Mouse (Mus musculus) fat pad, adult 2 months (tissue): Measurements from ENCODE around the gene Nr1d1.

Source experiments
- DNase-seq: peaks from one replicate; pipeline ENCODE4 v3.0.0-alpha.2; 2011; ENCODE audit warnings: low read depth, low spot score; ENCODE audit errors: extremely low read depth

The Nr1d1 gene

DNA sequence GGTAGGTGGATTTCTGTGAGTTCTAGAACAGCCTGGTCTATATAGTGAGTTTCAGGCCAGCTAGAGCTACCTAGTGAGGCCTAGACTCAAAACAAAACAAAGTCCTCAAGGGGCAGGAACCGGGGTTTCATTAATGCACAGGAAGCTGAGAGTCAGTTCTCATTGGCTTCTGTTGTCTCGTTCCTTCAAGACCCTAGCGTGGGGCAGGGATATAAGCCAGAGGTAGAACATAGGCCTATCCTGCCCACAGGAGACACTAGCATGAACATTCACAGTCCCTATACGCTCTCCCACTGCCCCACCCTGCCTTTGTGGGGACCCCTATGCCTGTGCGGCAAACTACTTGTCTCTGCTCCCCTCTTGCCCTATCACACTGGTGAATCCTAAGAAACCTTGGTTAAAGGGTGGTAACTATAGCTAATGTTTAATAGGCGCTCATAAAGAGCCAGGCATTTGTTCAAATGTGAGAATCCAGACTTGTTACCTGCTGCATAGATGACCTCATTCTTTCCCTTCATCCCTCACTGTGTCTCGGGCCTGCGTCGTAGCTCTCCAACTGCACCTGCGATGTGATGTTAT is 22.5 kb downstream of the Nr1d1 start:
- no peak for DNase-seq

- DNase-seq, result no peak
Measured at GRCm38 (mm10) chr11:98751221-98751782, 23.8 kb downstream of the Nr1d1 start.

DNA sequence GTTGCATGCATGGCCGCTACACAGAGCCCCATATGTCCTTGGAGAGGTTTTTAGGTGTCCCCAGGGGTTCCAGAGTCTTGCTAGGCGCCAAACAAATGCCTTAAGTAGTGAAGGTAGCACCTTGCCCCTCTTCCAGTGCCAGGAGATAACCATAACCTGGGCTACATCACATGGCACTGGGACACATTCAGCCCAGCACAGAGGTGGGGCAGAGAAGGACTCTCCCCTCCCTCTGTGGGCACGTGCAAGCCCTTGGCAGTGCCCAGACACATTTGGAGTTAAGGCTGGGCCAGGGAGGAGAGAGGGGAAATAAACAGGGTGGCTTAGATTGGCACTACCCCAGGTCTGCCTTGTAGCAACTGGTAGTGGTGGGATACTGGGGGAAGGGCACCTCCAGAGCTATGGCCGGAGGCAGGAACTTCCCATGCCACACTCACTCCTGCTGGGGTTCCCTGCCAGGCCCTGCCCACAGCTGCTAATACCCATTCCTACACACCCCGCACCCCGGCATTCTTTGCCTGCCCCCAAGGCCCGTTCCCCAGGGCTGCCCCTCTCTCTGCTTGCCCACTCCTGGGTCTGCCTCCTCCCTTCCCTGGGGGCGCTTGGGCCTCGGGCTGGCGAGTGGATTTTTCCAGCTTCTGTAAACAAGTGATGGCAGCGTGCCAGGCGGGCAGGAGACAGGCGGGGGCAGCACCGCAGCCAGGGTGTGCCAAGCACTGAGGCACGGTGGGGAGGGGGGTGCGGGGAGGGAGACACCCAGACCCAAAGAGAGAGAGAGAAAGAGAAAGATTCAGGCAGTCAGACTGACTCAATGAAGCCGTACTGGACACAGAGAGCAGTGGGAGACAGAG is 24.6 kb downstream of the Nr1d1 start:
- DNase-seq, result peak; percentile 82

- DNase-seq, result no peak
Measured at GRCm38 (mm10) chr11:98749716-98750115, 25.4 kb downstream of the Nr1d1 start.

DNA sequence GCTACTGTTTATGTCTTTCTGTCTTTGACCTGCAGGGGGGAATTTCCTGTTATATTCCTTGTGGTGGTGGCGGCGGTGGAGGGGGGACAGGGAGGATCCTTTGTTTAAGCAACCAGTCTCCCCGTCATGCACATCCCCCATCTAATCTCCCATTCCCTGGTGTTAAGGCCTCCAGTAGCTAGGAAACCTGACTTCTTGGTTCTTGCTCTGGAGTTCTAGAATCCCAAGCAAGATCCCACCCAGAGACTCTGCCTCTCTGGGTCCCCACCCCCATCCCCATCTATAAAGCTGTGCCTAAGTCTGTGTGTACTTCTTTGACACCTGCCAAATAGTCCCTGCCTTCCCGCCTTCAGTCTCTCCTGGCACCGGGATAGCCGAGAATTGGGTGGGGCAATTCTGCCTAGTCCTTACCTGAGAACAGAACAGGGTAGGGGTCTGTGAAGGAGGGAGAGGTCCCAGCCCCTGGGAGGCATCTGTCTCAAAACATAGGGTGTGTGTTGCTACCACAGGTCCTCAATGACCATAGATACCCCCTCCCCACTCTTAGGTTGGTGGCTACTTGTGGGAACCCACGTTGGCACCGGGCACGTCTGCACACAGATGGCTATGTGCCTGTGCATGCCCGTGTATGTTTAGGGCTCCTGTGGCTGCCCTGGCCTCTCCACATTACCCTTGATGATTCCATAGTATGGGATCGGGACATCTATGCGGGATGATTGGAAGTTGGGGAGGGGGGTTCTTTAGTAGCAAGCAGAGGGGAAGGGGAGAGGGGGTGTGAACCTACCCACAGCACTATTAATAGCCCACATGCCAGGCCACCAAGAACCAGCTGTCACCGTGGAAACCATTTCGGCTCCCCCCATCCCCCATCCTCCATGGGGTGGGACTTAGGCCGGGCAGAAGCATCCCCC is 26.4 kb downstream of the Nr1d1 start:
- DNase-seq, result no peak

GRCm38 (mm10) chr11:98747804-98748505 is 27.2 kb downstream of the Nr1d1 start:
- no peak for DNase-seq

GRCm38 (mm10) chr11:98746855-98747693 is 28.1 kb downstream of the Nr1d1 start:
- DNase-seq, result no peak

DNA sequence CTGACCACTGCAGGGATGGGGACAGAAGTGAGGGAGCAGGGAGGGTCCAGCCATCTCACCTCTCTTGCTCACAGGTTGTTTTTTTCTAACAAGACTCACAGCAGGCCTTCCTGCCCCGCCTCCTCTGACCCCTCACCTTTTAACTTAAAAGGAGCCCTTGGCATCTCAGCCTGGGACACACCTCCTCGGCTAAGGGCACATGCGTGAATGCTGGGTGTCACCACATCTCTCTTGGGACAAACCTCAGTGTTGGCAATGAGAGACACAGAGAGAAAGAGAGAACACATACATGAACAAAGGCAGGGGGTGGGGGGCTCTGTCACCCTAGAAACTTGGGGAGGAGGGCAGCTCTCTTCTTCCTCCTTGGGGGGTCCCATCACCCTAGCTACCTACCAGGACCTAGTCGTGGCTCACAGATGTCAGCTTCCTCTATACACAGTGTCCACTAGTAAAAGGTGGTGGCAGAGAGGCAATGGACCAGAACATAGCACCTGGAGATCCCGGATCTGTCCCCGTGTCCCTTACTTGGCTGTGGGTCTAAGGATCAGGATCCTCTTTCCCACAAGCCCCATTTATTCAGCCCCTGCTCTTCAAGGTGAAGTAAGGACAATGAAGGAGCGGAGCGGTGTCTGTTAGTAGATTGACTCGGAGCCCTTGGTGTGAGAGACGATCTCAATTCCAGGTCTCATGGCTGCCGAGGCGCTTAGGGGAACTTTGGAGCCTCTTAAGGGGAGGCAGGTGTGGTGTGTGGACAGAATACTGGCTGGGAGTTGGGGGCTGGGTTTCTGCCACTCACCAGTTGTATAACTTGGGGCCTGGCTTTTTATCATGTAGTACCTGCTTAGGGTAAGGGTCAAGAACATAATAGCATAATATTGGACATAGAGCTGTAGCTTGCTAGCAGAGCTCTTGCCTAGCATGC is 28.9 kb downstream of the Nr1d1 start:
- no peak for DNase-seq

GRCm38 (mm10) chr11:98744456-98745019 is 30.6 kb downstream of the Nr1d1 start:
- DNase-seq, result no peak

GRCm38 (mm10) chr11:98743655-98744345 is 31.3 kb downstream of the Nr1d1 start:
- no peak for DNase-seq

DNA sequence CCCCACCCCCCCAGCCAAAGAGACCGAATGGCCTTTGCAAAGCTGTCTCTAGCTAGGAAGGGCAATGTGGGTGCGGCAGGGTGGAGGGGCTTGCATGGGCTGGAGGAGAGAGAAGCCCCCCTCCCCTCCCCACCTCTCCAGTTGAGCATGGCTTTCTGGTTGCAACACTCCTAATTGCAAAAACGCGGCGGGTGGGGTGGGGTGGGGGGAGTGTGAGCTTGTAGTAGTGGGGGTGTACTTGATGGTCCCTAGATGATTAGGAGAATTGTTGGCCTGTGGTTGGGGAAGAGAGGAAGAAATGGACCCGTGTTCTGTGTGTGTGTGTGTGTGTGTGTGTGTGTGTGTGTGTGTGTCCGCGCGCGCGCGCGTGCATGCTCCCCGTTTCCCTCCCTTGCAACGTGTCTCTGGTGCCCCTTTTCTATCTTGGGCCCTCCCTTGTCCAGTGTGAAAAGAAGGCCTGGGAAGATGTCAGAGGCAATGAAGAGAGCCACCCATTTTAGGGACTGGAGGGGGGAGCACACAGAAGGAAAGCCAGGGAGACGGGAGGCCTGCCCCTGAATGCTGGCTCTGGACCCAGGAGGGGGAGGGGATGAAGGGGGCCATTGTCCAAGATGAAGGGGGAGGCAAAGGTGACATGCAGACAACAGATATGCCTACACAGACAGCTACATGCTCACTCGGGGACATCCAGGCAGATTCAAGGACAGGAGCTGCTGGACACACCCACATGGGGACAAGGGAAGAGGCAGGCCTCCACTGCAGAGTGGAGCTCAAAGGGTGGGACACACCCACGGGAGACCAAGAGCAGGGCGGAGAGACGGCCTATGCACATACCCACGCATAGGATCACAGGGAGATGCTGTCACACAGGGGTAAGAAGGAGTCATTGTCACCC is 32.5 kb downstream of the Nr1d1 start:
- DNase-seq, result no peak

DNA sequence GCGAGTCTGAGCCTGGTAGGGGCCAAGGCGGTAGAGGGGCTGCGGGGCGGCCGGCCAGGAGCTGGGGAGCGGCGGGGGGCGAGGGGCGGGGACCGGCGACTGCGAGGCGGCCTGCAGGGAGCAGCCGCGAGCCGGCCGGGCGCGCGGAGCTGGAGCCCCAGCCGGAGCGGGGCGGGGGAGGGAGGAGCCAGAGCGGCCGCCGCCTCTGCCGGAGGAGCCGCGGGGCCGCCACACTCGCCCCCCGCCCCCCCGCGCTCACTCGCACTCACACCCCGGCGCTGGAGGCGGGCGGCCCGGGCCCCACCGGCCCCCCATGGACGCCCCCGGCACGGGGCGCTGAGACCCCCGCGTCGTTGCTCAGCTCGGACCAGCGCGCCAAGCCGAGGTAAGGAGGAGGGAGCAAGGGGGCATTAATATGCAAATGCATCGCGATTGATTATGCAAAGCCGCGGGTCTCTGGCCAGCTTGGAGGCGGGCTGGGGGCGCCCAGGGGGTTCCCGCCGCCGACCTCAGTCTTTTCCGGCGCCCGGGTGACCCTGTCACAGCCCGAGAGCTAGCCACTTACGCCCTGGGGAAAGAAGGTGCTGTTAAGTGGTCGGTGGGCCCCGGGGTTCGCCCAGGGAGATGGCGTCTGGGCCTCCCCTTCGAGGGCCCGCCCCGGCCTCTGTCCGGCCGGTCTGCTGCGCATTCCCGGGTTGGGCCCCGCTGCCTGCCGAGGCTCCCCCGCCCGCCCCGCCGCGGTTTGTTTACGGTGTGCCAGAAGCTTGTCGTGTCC is 33.3 kb downstream of the Nr1d1 start:
- DNase-seq, result no peak

GRCm38 (mm10) chr11:98741051-98741620 is 34.0 kb downstream of the Nr1d1 start:
- no peak for DNase-seq

DNA sequence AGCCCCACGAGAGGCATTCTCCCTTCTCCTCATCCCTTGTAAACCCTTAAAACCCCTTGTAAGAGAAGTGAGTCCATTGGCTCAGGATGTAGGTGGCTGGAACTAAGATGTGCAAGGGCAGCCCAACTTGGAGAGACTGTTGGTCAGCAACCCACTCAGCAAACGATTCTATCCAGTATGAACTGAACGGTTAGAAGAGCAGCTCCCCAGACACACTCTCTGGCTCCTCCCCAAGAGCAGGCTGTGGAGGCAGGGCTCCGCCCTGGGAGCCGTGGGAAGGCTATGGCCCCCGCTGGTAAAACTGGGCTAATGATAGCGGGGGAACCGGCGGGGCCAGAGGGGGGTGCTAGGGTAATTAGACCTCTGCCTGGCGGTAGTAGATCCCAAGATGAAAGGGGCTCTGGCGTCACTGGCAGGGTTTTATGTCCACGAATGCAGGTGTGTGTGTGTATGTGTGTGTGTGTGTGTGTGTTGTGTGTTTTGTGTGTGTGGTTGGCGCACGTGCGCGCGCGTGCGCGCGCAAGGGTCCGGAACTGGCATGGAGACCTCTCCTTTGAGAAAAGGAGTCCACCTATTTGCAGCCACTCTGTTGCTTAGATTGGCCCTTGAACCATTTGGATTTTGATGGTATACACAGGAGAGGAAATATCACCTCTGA is 34.6 kb downstream of the Nr1d1 start, which contains the start of gene Thra:
Gene Thra (plus strand): TSS at position 246 of the 658 bp plus-strand sequence.
- no peak for DNase-seq

- no peak for DNase-seq
Measured at GRCm38 (mm10) chr11:98740026-98740392, 35.1 kb downstream of the Nr1d1 start.
